Mouse (Mus musculus) common myeloid progenitor, adult 5-6 weeks (primary cell): ENCODE data around the gene Trp73. TPM values are rescaled to one million over a fixed set of nuclear protein-coding genes. Genes with fewer than 3 reads are reported as not detected.

Experiments
- ATAC-seq: replicated peaks from 2 replicates; pipeline ENCODE4 v1.8.0; 2016; ENCODE audit warnings: low read depth, mild to moderate bottlenecking, moderate TSS enrichment, inconsistent platforms; ENCODE audit not compliant: poor library complexity, severe bottlenecking
- total RNA-seq: library from RNA; stranded (forward); fragments of 200-1000, 187-1606 nt; gene quantifications from 2 replicates; pipeline ENCODE4 v1.2.3, GENCODE M21; 2017

The Trp73 gene
- total RNA-seq, 1 experiment from 2014 or later, result not detected

DNA sequence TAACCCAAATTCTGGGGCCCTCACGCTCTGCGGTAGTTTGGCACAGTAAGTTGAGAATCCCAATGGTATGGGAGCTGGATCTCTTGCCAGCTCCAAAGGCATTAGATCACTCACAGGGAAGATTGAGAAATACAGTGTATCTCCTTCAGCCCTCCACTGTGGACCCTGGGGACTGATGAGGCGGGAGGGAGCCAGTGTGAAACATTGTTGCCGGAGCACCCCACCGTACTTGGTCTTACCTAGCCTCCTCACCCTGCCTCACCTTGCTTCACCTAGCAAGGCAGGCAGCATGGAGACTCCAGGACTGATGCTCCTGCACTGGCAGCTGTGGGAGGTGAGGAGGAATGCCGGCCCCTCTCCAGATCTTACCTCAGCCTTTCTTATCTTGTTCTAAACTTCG is 84.5 kb downstream of the Trp73 start:
- no peak for ATAC-seq

DNA sequence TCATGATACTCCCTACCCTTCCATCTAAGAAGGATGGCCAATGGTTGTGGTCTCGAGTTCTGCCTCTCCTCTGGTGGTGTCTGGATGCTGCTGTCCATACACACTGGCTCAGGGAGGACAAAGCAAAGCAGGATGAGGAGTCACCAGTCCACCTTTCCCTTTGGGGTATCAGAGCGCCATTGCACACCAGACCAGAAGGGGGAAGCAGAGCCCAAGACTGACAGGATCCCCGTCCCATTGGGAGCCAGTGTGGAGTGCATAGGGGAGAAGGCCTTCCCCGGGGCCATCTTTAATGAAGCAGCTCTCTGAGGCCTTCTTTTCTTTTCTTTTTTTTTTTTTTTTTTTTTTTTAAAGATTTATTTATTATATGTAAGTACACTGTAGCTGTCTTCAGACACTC is 86.9 kb downstream of the Trp73 start:
- ATAC-seq, result peak; percentile 62

DNA sequence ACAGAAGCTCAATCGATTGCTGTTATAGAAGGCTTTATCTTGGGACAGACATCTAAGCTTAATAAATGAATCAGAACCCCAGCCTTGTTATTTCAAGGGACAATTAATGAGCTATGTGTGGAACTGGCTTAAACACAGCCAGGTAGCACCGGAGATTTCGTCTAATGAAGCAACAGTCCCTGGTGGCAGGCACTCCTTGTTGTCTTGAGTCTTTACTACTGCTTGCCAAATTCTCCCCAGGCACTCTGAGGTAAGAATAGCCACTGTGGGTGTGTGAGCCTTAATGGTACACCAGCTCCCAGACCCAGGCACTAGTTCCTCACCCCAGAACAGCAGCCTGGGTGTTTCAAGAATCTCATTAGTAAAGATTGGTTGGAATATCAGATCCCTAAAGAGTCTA is 88.6 kb downstream of the Trp73 start:
- ATAC-seq, result no peak

DNA sequence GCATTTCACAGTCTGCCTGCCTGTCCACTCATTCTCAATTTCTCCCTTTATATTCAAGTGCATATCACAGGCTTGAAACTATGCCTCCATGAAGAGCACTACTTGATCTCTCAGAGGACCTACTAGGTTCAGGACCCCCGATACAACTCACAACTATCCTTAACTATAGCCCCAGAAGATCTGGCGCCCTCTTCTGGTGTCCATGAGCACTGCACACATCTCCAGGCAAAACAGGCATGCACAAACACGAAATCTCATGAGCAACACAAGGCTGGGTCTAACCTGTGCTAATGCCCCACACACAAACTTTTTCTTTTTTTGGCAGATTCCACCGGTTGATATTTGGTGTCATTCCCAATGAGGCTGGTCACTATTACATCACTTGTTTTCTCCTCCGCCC is 94.2 kb downstream of the Trp73 start:
- ATAC-seq, result no peak

DNA sequence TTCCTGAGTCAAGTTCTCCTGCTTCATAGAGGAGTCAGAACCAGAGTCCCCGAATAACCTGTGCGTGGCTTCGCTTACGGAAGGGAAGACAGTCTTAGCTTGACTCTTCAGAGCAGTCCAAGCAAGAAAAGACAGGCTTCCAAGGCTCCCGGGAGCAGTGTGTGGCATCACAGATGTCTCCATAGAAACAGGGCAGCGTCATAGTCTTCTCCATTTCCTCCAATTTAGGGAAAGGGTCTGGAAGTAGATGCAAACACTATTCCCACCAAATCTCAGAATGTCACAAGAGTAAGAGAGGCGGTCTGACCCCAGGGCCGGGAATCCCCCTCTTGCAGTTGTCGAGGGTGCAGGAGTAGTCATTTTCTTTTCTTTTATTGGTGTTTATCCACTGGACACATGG is 97.4 kb downstream of the Trp73 start, which contains the start of gene Ccdc27:
Ccdc27 (minus strand) TSS at position 101 of the 400 bp plus-strand sequence.
- ATAC-seq, result no peak

DNA sequence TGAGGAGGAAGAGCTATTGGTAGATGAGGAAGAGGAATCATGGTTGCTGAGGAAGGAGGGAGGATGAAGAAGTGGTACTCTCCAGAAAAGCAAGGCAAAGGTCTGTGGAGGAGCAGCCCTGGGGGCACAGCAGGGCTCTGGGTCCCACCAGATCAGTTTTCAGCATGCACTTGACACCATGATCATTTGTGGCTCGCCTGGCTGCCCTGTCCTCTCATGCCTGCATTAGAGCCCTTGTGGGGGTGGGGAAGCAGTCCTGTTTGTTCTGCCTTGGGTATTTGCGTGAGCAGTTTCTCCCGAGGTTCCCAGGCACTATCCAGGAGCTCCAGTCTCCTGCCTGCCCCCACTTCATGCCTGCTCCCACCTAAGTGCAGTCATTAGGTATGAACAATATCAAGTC is 102.9 kb downstream of the Trp73 start:
- ATAC-seq, result no peak

DNA sequence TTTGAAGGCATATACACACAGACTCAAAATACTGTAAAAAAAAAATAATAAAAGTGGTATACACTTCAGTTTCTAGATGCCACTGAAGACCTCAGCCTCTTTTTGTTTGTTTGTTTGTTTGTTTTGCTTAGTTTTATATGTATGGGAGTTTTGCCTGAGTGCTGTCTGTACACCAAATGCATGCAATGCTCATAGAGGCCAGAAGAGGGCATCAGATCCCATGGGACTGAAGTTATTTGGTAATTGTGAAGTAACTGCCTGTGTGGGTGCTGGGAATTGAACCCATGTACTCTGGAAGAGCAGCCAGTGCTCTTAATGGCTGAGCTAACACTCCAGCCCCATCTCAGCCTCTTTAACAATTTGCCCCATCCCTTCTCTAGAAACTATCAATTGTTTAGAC is 111.4 kb downstream of the Trp73 start:
- ATAC-seq, result no peak

DNA sequence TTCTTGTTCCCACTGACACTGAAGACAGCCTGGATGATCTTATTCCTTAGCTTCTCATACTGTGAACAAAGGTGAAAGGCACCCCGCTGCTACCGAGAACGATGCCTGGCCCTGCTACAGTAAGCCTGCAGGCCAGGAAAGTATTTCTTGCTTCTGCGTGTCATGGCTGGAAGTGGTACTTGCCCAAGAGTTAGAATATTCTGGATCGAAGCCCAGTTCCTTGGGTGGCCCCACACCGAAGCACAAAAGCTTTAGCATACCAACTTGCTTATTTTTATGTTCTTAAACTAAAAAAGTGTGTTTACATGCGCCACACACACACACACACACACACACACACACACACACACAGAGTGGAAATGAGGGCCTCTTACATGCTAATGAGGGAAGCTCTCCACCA is 111.9 kb downstream of the Trp73 start:
- no peak for ATAC-seq

DNA sequence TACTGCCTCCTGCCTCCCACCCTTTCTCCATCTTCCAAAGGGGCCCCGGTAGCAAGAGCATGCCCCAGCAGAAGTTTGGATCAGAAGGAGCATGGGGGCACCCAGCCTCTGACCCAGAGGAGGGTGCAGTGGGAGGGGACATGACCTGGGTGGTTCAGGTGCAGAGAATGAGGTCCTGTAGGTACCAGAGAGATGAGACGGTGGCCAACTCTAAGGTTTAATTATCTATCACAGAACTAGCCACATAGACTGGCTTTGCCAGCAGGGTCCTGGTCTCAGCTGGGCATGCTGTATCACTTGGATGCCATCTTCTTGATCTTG is 113.6 kb downstream of the Trp73 start:
- ATAC-seq, result no peak

DNA sequence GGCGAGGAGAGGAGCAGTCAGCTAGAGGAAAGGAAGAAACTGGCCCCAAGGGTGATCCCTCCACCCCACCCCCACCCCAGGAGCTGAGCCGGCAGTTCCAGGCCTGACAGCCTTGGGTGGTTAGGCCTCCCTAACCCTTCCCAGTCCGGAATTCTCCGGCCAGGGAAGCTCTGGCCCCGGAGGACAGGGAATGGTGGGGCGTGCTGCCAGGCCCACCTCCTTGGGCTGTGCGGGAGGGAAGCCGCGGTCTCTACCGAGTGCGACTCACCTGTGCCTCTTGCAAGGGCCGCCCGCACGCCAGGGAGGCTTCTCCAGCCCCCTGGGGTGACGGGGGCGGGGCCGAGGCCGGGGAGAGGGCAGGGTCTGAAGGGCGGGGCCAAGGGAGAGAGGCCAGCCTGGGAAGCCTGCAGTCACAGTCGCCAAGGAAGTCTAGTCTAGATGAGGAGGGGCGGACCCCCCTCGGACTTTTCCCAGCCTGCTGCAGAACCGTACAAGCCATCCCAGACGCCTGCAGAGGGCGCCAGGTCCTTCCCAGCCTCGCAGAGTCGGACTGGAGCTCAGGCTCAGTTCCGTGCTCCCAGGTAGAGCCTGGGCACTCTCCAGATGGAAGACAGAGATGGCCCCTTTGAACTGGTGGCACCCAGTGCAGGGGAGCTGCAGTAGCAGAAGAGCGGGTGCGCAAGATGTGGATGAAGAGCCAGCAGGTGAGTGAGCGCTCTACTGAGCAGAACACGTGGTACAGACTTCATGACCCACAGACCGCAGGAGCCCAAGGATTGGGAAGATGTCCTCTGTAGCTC is 114.2 kb downstream of the Trp73 start, which contains the start of gene Smim1:
Smim1 (minus strand) TSS at position 590 of the 800 bp plus-strand sequence.
- ATAC-seq, result peak; percentile 55

DNA sequence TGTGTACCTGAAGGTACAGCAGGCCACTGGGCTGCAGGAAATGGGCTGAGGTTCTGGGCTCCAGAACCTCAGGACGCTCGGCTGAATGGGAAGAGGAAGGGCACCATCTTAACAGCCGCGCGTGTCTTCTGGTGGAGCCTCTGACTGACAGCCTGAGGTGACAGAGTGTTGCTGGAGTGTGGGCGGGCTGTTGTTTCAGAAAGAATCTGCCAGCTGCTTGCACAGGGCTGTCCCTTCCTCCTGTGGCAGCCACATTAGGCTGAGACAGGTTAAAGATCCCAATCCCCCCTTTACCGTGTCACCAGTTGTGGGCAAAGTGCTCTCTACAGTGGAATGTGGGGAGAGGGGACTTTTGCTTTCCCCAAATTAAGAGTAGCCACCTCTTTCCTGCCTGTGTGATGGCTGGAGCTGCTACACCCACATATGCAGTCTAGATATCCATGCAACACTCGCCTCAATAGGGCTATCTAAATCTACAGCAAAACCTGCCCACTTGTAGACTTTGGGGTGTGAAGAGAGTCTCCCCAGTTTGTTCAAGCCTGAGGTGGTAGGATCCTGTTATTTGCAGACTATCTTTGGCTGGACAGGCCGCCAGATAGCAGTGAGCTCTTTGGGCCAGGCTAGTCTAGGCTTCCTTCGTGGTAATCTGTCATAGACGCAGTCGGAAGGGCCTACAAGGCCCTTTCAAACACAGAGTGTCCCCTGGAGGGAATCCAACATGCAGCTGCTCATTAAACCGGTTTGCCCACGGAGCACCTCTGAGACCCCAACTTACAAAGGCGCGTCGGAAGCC is 115.1 kb downstream of the Trp73 start:
- ATAC-seq, result 0 out of 2 replicates have a peak, but pooled peaks have one; percentile 17

DNA sequence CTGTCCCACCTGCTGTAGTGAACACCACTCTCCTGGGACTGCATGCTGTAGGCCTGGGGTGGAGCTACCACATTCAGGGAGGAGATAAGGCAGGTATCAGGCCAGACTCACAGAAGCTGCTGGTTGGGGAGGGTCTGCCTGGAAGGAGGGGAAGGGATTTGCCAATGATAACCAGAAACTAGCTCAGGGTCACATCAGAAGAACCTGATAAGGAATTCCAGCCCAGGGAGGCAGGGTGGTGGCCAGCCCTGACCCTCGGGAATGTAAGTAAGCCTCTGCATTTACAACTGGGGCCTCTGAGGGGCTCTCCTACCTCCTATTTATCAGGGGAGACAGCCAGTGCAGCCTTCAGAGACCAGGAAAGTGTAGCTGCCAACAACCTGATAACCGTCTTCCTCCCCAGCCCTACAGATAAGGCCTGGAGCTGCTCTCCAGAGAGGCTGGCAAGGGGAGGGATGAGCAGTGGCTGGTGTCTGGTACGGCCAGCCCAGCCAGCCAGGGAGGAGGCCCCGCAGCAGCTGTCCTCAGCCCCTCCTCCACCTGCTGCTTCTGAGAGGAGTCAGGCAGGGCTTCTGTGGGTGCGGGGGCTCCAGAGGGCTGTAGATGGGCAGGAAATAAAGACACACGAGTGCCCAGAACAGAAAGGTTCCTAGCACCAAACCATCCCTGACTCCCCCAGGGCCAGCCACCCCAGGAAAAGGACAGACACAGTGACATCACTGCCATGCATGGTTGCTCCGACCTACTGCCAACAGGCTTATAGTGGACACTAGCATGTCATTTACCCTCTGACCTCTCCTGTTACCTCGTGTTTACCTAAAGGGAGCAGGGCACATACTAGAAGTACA is 116.0 kb downstream of the Trp73 start:
- peak; percentile 63 for ATAC-seq

DNA sequence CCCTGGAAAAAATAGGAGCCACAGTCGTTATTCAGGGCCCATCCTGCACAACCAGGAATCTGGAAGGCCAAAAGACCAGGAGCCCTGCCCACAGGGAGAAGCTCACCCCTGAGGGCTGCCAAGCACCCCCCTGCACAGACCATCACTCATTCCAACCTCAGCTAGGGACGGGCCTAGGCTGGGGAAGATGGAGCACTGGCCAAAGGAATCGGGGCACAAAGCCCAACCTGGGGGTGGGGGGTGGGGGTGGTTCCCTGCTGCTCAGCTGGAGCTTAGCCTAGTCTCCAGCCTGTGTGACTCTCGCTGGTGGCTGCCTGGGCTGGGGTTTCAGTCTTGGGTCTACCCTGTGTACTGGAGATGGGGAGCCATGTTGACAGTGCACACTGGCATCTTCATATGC is 117.2 kb downstream of the Trp73 start:
- no peak for ATAC-seq

DNA sequence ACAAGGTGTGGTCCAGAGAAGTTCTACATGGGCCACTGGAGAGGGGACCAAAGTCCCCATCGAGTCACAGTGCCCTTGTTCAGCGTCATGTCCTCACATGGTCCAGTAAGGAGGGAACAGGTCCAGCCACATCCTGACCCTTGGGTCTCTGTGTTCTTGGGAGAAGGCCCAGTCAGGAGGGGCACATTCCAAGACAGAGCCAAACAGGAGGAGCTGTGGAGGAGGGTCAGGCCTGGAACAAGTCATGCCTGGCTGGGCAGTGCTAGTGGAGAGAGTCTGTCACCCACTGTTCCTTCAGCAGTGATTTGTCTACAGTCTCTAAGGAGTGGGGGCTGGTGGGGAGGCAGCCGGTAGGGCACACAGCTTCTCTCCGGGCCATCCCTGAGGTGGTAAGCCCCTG is 117.6 kb downstream of the Trp73 start:
- ATAC-seq, result no peak

DNA sequence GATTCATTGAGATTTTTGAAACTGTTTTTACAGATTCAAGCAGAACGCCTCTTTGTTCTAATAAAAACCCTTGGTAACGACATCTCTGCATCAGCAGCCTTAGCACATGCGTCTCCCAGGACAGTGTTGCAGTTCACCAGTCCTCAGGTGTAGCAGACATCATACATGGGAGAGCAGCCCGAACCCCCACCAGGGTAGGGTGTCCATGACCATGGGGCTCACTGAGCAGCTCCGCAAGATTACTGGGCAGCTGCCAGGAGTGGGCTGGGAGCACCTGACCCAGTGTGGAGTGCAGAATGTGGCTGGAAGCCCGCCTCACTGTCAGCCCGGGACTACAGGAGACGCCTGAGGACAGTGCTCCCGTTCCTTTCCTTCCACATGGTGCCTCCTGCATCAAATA is 118.6 kb downstream of the Trp73 start:
- ATAC-seq, result no peak

DNA sequence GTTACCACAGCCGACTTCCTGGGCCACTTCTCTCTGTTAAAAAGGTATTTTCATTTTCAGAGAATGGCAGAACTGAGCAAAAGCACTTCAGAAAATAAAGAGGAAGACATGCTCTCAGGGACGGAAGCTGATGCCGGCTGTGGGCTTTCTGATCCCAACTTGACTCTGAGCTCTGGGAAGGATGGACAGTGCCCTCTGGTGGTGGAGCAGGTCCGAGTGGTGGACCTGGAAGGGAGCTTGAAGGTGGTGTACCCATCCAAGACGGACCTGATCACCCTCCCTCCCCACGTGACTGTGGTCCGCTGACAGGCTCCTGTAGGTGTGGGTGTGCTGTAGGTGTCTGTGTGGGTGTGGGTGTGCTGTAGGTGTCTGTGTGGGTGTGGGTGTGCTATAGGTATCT is 120.4 kb downstream of the Trp73 start:
- peak; percentile 40 for ATAC-seq

DNA sequence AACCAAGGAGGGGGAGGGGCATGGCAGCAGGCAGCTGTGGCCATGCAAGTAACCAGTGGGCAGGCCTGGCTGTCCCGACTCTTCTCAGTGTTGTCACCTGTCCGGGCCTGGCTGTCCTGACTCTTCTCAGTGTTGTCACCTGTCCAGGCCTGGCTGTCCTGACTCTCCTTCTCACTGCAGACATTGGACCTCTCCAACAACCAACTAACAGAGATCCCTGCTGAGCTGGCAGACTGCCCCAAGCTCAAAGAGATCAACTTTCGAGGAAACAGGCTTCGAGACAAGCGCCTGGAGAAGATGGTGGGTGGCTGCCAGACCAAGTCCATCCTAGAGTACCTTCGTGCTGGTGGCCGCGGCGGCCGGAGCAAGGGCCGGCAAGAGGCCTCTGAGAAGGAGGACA is 124.5 kb downstream of the Trp73 start:
- no peak for ATAC-seq

DNA sequence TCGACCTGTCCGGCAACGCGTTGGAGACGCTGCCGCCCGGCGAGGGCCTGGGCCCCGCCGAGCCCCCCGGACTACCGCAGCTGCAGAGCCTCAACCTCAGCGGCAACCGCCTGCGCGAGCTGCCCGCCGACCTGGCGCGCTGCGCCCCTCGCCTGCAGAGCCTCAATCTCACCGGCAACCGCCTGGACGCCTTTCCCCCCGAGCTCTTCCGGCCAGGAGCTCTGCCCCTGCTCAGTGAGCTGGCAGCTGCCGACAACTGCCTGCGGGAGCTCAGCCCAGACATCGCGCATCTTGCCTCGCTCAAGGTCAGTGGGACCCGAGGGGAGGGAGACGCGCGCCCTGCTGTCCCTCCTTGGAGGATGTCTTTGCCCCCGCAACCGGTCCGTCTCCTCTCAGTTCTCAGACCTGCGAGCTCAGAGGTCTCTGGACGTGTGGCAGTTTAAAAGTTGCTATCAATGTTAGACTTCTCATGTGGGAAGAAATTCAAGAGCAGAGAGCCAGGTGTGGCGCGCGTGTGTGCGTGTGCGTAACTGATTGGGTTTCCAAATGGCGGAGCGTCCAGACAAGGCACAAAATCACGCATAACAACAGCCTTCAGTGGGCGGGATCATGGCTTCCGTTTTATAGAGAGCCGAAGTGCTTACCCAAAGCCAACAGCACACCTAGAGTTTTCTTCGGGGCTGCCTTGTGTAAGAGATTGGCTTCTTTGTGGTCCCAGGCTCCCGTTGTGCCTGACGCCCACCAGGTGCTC is 127.7 kb downstream of the Trp73 start:
- ATAC-seq, result peak; percentile 37

DNA sequence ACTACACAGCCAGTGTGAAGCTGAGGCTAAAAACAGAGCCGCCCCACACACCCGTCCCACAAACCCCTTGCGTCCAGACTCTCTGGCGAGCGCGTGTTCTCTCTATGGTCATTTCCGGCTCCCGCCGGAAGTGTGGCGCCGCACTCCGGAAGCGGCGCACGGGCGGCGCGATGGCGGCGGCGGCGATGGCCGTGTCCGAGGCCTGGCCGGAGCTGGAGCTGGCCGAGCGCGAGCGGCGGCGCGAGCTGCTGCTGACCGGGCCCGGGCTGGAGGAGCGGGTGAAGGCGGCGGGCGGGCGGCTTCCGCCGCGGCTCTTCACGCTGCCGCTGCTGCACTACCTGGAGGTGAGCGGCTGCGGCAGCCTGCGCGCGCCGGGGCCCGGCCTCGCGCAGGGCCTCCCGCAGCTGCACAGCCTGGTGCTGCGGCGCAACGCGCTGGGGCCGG is 128.3 kb downstream of the Trp73 start, which contains the start of gene Lrrc47:
Lrrc47 (plus strand) TSS at position 86 of the 444 bp plus-strand sequence.
- peak; percentile 92 for ATAC-seq
